In genomic region chr17:63445212-63445611, GRCm38 (mm10) we compare ENCODE assay signal across 19 mouse cellular contexts. TPM values are rescaled to one million over a fixed set of nuclear protein-coding genes. Genes with fewer than 3 reads are reported as not detected.
A peak's percentile ranks its signal among the peaks of the same experiment; 100 is the strongest.
DNase-seq lines count a peak whose midpoint lies in the region; ATAC-seq lines count a peak whose summit lies in the region.
"Had no signal": no experiment of that assay in that cellular context is flagged by ENCODE, and none has a peak within 500 bp of the region (broad histone marks: within the 10 kb centered on the region; RNA-seq: fewer than 3 reads in every experiment).

No protein-coding gene starts in this region.

- no peak for ATAC-seq in hindbrain, embryonic 14.5 days (ENCODE audit: low FRiP score)
- ATAC-seq in hindbrain, embryonic 13.5 days (ENCODE audit: low FRiP score) = no peak
- peak; percentile 55; the same call in 1 of the 2 replicates for ATAC-seq in midbrain, embryonic 12.5 days (ENCODE audit: low FRiP score, low read depth)
- ATAC-seq in midbrain, embryonic 15.5 days (replicated peaks) = peak; percentile 54; the same call in 1 of the 2 replicates
- no peak for ATAC-seq in erythroblast, adult 5-6 weeks (replicated peaks; ENCODE audit: low FRiP score, poor library complexity, severe bottlenecking)
- ATAC-seq: forebrain, embryonic 14.5 days; hindbrain, embryonic 16.5 days; inflammation-experienced regulatory T-cells, adult 6 months had no signal

- peak overlapping the region; percentile 53; the same call in 1 of the 2 replicates for H3K27ac ChIP-seq in hindbrain, embryonic 14.5 days
- no peak overlapping the region for H3K27ac ChIP-seq in hindbrain, embryonic 13.5 days
- H3K27ac ChIP-seq in midbrain, embryonic 12.5 days (replicated peaks) = peak overlapping the region; percentile 58; the same call in 1 of the 2 replicates
- peak overlapping the region; percentile 72 for H3K27ac ChIP-seq in midbrain, embryonic 15.5 days
- H3K27ac ChIP-seq: embryonic facial prominence, embryonic 13.5 days; hindbrain, embryonic 10.5 days had no signal

- 66% methylated on average over 4 of the region's 4 CpGs for WGBS in hindbrain, embryonic 14.5 days
- 63% methylated on average over 4 of the region's 4 CpGs for WGBS in hindbrain, embryonic 13.5 days
- 59% methylated on average over 4 of the region's 4 CpGs for WGBS in midbrain, embryonic 12.5 days
- WGBS in midbrain, embryonic 15.5 days = 46% methylated on average over 4 of the region's 4 CpGs

- no peaks in the 10 kb centered on the region for H3K27me3 ChIP-seq in hindbrain, embryonic 14.5 days (ENCODE audit: control insufficient read depth, insufficient read depth, low read length)
- no peaks in the 10 kb centered on the region for H3K27me3 ChIP-seq in hindbrain, embryonic 13.5 days
- no peaks in the 10 kb centered on the region for H3K27me3 ChIP-seq in midbrain, embryonic 12.5 days
- H3K27me3 ChIP-seq in midbrain, embryonic 15.5 days (replicated peaks) = no peaks in the 10 kb centered on the region
- H3K27me3 ChIP-seq: embryonic facial prominence, embryonic 13.5 days; heart, embryonic 13.5 days had no signal

- H3K9me3 ChIP-seq in hindbrain, embryonic 14.5 days (ENCODE audit: control insufficient read depth, low read length) = peaks cover 3% of the 10 kb centered on the region; the same call in 1 of the 2 replicates
- no peaks in the 10 kb centered on the region for H3K9me3 ChIP-seq in hindbrain, embryonic 13.5 days
- H3K9me3 ChIP-seq in midbrain, embryonic 12.5 days = no peaks in the 10 kb centered on the region
- H3K9me3 ChIP-seq in midbrain, embryonic 15.5 days = no peaks in the 10 kb centered on the region
- H3K9me3 ChIP-seq: embryonic facial prominence, embryonic 13.5 days; heart, embryonic 13.5 days; hindbrain, embryonic 10.5 days had no signal

- no peak overlapping the region for H3K4me3 ChIP-seq in hindbrain, embryonic 14.5 days (replicated peaks; ENCODE audit: low read length)
- no peak overlapping the region for H3K4me3 ChIP-seq in hindbrain, embryonic 13.5 days
- H3K4me3 ChIP-seq in midbrain, embryonic 12.5 days = no peak overlapping the region
- no peak overlapping the region for H3K4me3 ChIP-seq in midbrain, embryonic 15.5 days
- H3K4me3 ChIP-seq: embryonic facial prominence, embryonic 13.5 days; heart, embryonic 13.5 days; hindbrain, embryonic 10.5 days had no signal

- no peak overlapping the region for H3K4me2 ChIP-seq in hindbrain, embryonic 14.5 days (replicated peaks)
- no peak overlapping the region for H3K4me2 ChIP-seq in hindbrain, embryonic 13.5 days
- peak overlapping the region; percentile 10; the same call in 1 of the 2 replicates for H3K4me2 ChIP-seq in midbrain, embryonic 12.5 days (replicated peaks)
- peak overlapping the region; percentile 9 for H3K4me2 ChIP-seq in midbrain, embryonic 15.5 days
- H3K4me2 ChIP-seq: embryonic facial prominence, embryonic 13.5 days; heart, embryonic 13.5 days had no signal

- DNase-seq in hindbrain, embryonic 14.5 days (ENCODE audit: low spot score) = no peak
- no peak for DNase-seq in frontal cortex, postnatal 14 days (ENCODE audit: low spot score in 2 of 2)
- DNase-seq: adrenal gland, adult 2 months; adrenal gland, postnatal 25 days; cerebellum, adult 18-20 months; cerebellum, adult 9-11 months; cerebellum, postnatal 36 days; gastrocnemius, postnatal 14 days; heart, postnatal 14 days had no signal

- H3K4me1 ChIP-seq in hindbrain, embryonic 14.5 days (replicated peaks; ENCODE audit: control insufficient read depth, insufficient read depth, low read length) = no peaks in the 10 kb centered on the region
- H3K4me1 ChIP-seq in hindbrain, embryonic 13.5 days (replicated peaks) = 0 out of 2 replicates have a peak, but pooled peaks cover 5% of the 10 kb centered on the region
- H3K4me1 ChIP-seq in midbrain, embryonic 12.5 days = peaks cover 7% of the 10 kb centered on the region; the same call in 1 of the 2 replicates
- H3K4me1 ChIP-seq in midbrain, embryonic 15.5 days = peaks cover 6% of the 10 kb centered on the region; the same call in 1 of the 2 replicates
- H3K4me1 ChIP-seq: embryonic facial prominence, embryonic 13.5 days had no signal

- H3K36me3 ChIP-seq in hindbrain, embryonic 14.5 days (replicated peaks; ENCODE audit: control insufficient read depth, insufficient read depth) = no peaks in the 10 kb centered on the region
- 0 out of 2 replicates have a peak, but pooled peaks cover 3% of the 10 kb centered on the region for H3K36me3 ChIP-seq in hindbrain, embryonic 13.5 days
- 0 out of 2 replicates have a peak, but pooled peaks cover 5% of the 10 kb centered on the region for H3K36me3 ChIP-seq in midbrain, embryonic 12.5 days
- H3K36me3 ChIP-seq in midbrain, embryonic 15.5 days (replicated peaks) = no peaks in the 10 kb centered on the region
- H3K36me3 ChIP-seq: hindbrain, embryonic 10.5 days had no signal

- no peak overlapping the region for H3K9ac ChIP-seq in hindbrain, embryonic 14.5 days
- no peak overlapping the region for H3K9ac ChIP-seq in hindbrain, embryonic 13.5 days
- 0 out of 2 replicates have a peak overlapping the region, but pooled peaks have one; percentile 20 for H3K9ac ChIP-seq in midbrain, embryonic 12.5 days (replicated peaks)
- no peak overlapping the region for H3K9ac ChIP-seq in midbrain, embryonic 15.5 days
- H3K9ac ChIP-seq: embryonic facial prominence, embryonic 13.5 days; heart, embryonic 13.5 days had no signal

RNA-seq across cellular contexts. Expression of gene Fbxl17, which starts 54.6 kb away (rescaled TPM):
- 14.5 and 22.3 TPM in 2 replicates for polyA plus RNA-seq in hindbrain, embryonic 14.5 days (2014; fragmentation: Nextera tagmentation; extraction: Ambion mirVana)
- polyA plus RNA-seq in hindbrain, embryonic 13.5 days (2015; fragmentation: Nextera tagmentation; extraction: Ambion mirVana) = 12.0 and 17.3 TPM in 2 replicates
- 27.0 and 37.1 TPM in 2 replicates for polyA plus RNA-seq in midbrain, embryonic 12.5 days (2016; fragmentation: Nextera tagmentation; extraction: Ambion mirVana)
- 26.5 and 39.8 TPM in 2 replicates for polyA plus RNA-seq in midbrain, embryonic 15.5 days (2015; fragmentation: Nextera tagmentation; extraction: Ambion mirVana)
- 2.7 and 3.3 TPM in 2 replicates for total RNA-seq in erythroblast, adult 5-6 weeks (2015; ENCODE audit: low replicate concordance)
- 0.85 and 1.4 TPM in 2 replicates for total RNA-seq in erythroblast, adult 5-6 weeks (2017; ENCODE audit: low replicate concordance)

Comparison
In these comparisons a context has a peak if more than half of its experiments do, and no peak if none do; other contexts are left out.
1. ATAC-seq: peak in midbrain, embryonic 12.5 days (single experiment) and midbrain, embryonic 15.5 days (single experiment); none in hindbrain, embryonic 14.5 days (single experiment), hindbrain, embryonic 13.5 days (single experiment) and erythroblast, adult 5-6 weeks (single experiment).
2. H3K4me2 ChIP-seq: peak in midbrain, embryonic 12.5 days (single experiment) and midbrain, embryonic 15.5 days (single experiment); none in hindbrain, embryonic 14.5 days (single experiment) and hindbrain, embryonic 13.5 days (single experiment).